Mouse (Mus musculus) CH12.LX (cell line): Measurements from ENCODE around the gene Gdf15. TPM values are rescaled to one million over a fixed set of nuclear protein-coding genes. Genes with fewer than 3 reads are reported as not detected.

Source experiments
- DNase-seq: peaks from one replicate; pipeline ENCODE4 v3.0.0-alpha.2; 2013; ENCODE audit errors: extremely low read depth
- H3K27ac ChIP-seq: 2 replicates; pipeline ENCODE4 v1.5.1; 2012; ENCODE audit warnings: low read depth, mild to moderate bottlenecking, control low read depth, moderate library complexity; ENCODE audit not compliant: insufficient read depth
- H3K27me3 ChIP-seq: replicated peaks from 2 replicates; pipeline ENCODE3; 2012; ENCODE audit warnings: inconsistent platforms
- H3K36me3 ChIP-seq, 2 experiments: replicated peaks in 1 of 2; 2 replicates each; pipeline versions ENCODE3 to v1.6.1; 2012; ENCODE audit warnings: inconsistent platforms in 1 of 2, low read length in 1 of 2, mild to moderate bottlenecking in 1 of 2, mixed read lengths in 1 of 2, moderate library complexity in 1 of 2; ENCODE audit not compliant: control insufficient read depth in 1 of 2, insufficient read depth in 1 of 2
- H3K4me1 ChIP-seq, 2 experiments: 2 replicates each; pipeline ENCODE4 v1.6.1; 2012; ENCODE audit warnings: inconsistent platforms in 1 of 2, moderate library complexity in 1 of 2; ENCODE audit not compliant: insufficient read depth in 2 of 2, control insufficient read depth in 1 of 2
- H3K4me2 ChIP-seq: 2 replicates; pipeline ENCODE4 v1.6.1; 2012; ENCODE audit warnings: low read depth, mild to moderate bottlenecking, control low read depth; ENCODE audit not compliant: poor library complexity, insufficient read depth, severe bottlenecking
- H3K4me3 ChIP-seq, 3 experiments: fragments of 150-350 bp in 1 of 3; sonication (generic) in 1 of 3; replicated peaks in 1 of 3; 2 replicates each; pipeline versions ENCODE3 to v1.5.1; 2011 to 2012; ENCODE audit warnings: low read depth in 2 of 3, low read length in 2 of 3, mild to moderate bottlenecking in 2 of 3, moderate library complexity in 2 of 3, control low read depth in 1 of 3, improper control_type of control experiment in 1 of 3, inconsistent platforms in 1 of 3, mixed read lengths in 1 of 3; ENCODE audit not compliant: poor library complexity in 1 of 3
- H3K79me2 ChIP-seq: replicated peaks from 2 replicates; pipeline ENCODE4 v1.6.1; 2012; ENCODE audit warnings: mild to moderate bottlenecking, moderate library complexity; ENCODE audit not compliant: control insufficient read depth, poor library complexity, insufficient read depth, severe bottlenecking; ENCODE audit errors: extremely low read depth
- H3K9ac ChIP-seq: 2 replicates; pipeline ENCODE4 v1.6.1; 2012; ENCODE audit warnings: low read depth, mild to moderate bottlenecking, control low read depth, moderate library complexity; ENCODE audit not compliant: insufficient read depth
- H3K9me3 ChIP-seq: replicated peaks from 2 replicates; pipeline ENCODE3; 2012; ENCODE audit warnings: low read length, inconsistent platforms, mixed read lengths
- BHLHE40 ChIP-seq: IDR thresholded peaks from 2 replicates; pipeline ENCODE4 v1.6.1; 2011; ENCODE audit warnings: mild to moderate bottlenecking, low read depth, low read length, improper control_type of control experiment
- CHD1 ChIP-seq: IDR thresholded peaks from 2 replicates; pipeline ENCODE4 v1.6.1; 2012; ENCODE audit warnings: low read depth, low read length, improper control_type of control experiment, inconsistent platforms
- CHD2 ChIP-seq: IDR thresholded peaks from 2 replicates; pipeline ENCODE4 v1.6.1; 2011; ENCODE audit warnings: low read length, improper control_type of control experiment
- CTCF ChIP-seq, 2 experiments: IDR thresholded peaks in 1 of 2; conservative IDR thresholded peaks in 1 of 2; 2 replicates each; pipeline ENCODE4 v1.5.1; 2011 to 2012; ENCODE audit warnings: low read depth in 2 of 2, low read length in 2 of 2, improper control_type of control experiment in 1 of 2, inconsistent platforms in 1 of 2, mild to moderate bottlenecking in 1 of 2, moderate library complexity in 1 of 2
- E2F4 ChIP-seq: IDR thresholded peaks from 2 replicates; pipeline ENCODE4 v1.6.1; 2011; ENCODE audit warnings: low read depth, low read length, improper control_type of control experiment; ENCODE audit not compliant: insufficient replicate concordance
- ELF1 ChIP-seq: IDR thresholded peaks from 2 replicates; pipeline ENCODE4 v1.6.1; 2014; ENCODE audit warnings: low read depth, mild to moderate bottlenecking, inconsistent platforms, low read length, improper control_type of control experiment
- EP300 ChIP-seq: IDR thresholded peaks from 2 replicates; pipeline ENCODE4 v1.6.1; 2011; ENCODE audit warnings: low read length, improper control_type of control experiment
- ETS1 ChIP-seq: conservative IDR thresholded peaks from 2 replicates; pipeline ENCODE4 v1.6.1; 2012; ENCODE audit warnings: low read depth, mild to moderate bottlenecking, inconsistent platforms, low read length, improper control_type of control experiment, moderate library complexity
- GABPA ChIP-seq: IDR thresholded peaks from 2 replicates; pipeline ENCODE4 v1.6.1; 2012; ENCODE audit warnings: low read depth, low read length, improper control_type of control experiment, inconsistent platforms; ENCODE audit not compliant: insufficient replicate concordance
- HCFC1 ChIP-seq: IDR thresholded peaks from 2 replicates; pipeline ENCODE4 v1.6.1; 2012; ENCODE audit warnings: low read depth, mild to moderate bottlenecking, inconsistent platforms, low read length, improper control_type of control experiment
- IRF4 ChIP-seq: IDR thresholded peaks from 2 replicates; pipeline ENCODE4 v1.6.1; 2014; ENCODE audit warnings: low read depth, mild to moderate bottlenecking, inconsistent platforms, low read length, improper control_type of control experiment
- JUN ChIP-seq: IDR thresholded peaks from 2 replicates; pipeline ENCODE4 v1.6.1; 2011; ENCODE audit warnings: low read depth, mild to moderate bottlenecking, low read length, improper control_type of control experiment, moderate library complexity; ENCODE audit not compliant: insufficient read depth
- JUND ChIP-seq: conservative IDR thresholded peaks from 2 replicates; pipeline ENCODE4 v1.6.1; 2011; ENCODE audit warnings: low read depth, low read length, improper control_type of control experiment
- KAT2A ChIP-seq: IDR thresholded peaks from 2 replicates; pipeline ENCODE4 v1.6.1; 2012; ENCODE audit warnings: low read length, improper control_type of control experiment, inconsistent platforms; ENCODE audit not compliant: insufficient replicate concordance
- MAFK ChIP-seq: IDR thresholded peaks from 2 replicates; pipeline ENCODE4 v1.6.1; 2011; ENCODE audit warnings: low read length, improper control_type of control experiment; ENCODE audit not compliant: insufficient replicate concordance
- MAX ChIP-seq: IDR thresholded peaks from 2 replicates; pipeline ENCODE4 v1.6.1; 2011; ENCODE audit warnings: low read length, improper control_type of control experiment
- MAZ ChIP-seq: IDR thresholded peaks from 2 replicates; pipeline ENCODE4 v1.6.1; 2012; ENCODE audit warnings: low read depth, mild to moderate bottlenecking, inconsistent platforms, low read length, improper control_type of control experiment, moderate library complexity
- MEF2A ChIP-seq: IDR thresholded peaks from 2 replicates; pipeline ENCODE4 v1.6.1; 2014; ENCODE audit warnings: low read depth, mild to moderate bottlenecking, inconsistent platforms, low read length, improper control_type of control experiment, borderline replicate concordance
- MXI1 ChIP-seq: IDR thresholded peaks from 2 replicates; pipeline ENCODE4 v1.6.1; 2011; ENCODE audit warnings: mild to moderate bottlenecking, low read depth, low read length, improper control_type of control experiment
- MYC ChIP-seq: IDR thresholded peaks from 2 replicates; pipeline ENCODE4 v1.6.1; 2011; ENCODE audit warnings: low read depth, mild to moderate bottlenecking, improper control_type of control experiment, low read length
- NELFE ChIP-seq: IDR thresholded peaks from 2 replicates; pipeline ENCODE4 v1.6.1; 2011; ENCODE audit warnings: low read depth, low read length, improper control_type of control experiment
- NRF1 ChIP-seq: IDR thresholded peaks from 2 replicates; pipeline ENCODE4 v1.6.1; 2014; ENCODE audit warnings: low read depth, mild to moderate bottlenecking, inconsistent platforms, low read length, improper control_type of control experiment, moderate library complexity
- PAX5 ChIP-seq: IDR thresholded peaks from 2 replicates; pipeline ENCODE4 v1.6.1; 2012; ENCODE audit warnings: low read length, inconsistent platforms, mixed read lengths
- POLR2A ChIP-seq: IDR thresholded peaks from 2 replicates; pipeline ENCODE4 v1.6.1; 2011; ENCODE audit warnings: low read depth, mild to moderate bottlenecking, improper control_type of control experiment, low read length
- POLR2AphosphoS2 ChIP-seq: IDR thresholded peaks from 2 replicates; pipeline ENCODE4 v1.6.1; 2011; ENCODE audit warnings: low read depth, low read length, improper control_type of control experiment
- RAD21 ChIP-seq: IDR thresholded peaks from 2 replicates; pipeline ENCODE4 v1.6.1; 2011; ENCODE audit warnings: low read depth, mild to moderate bottlenecking, low read length, improper control_type of control experiment, moderate library complexity
- RCOR1 ChIP-seq: conservative IDR thresholded peaks from 2 replicates; pipeline ENCODE4 v1.6.1; 2012; ENCODE audit warnings: low read depth, mild to moderate bottlenecking, inconsistent platforms, low read length, improper control_type of control experiment
- SIN3A ChIP-seq: IDR thresholded peaks from 2 replicates; pipeline ENCODE4 v1.6.1; 2012; ENCODE audit warnings: low read length, improper control_type of control experiment, inconsistent platforms
- SMC3 ChIP-seq: IDR thresholded peaks from 2 replicates; pipeline ENCODE4 v1.6.1; 2011; ENCODE audit warnings: low read depth, low read length, improper control_type of control experiment
- TBP ChIP-seq: conservative IDR thresholded peaks from 2 replicates; pipeline ENCODE4 v1.6.1; 2011; ENCODE audit warnings: low read depth, low read length, improper control_type of control experiment
- TCF12 ChIP-seq: IDR thresholded peaks from 2 replicates; pipeline ENCODE4 v1.6.1; 2014; ENCODE audit warnings: low read depth, mild to moderate bottlenecking, inconsistent platforms, low read length, improper control_type of control experiment
- UBTF ChIP-seq: IDR thresholded peaks from 2 replicates; pipeline ENCODE4 v1.6.1; 2012; ENCODE audit warnings: low read depth, mild to moderate bottlenecking, inconsistent platforms, low read length, improper control_type of control experiment, moderate library complexity
- USF1 ChIP-seq: IDR thresholded peaks from 2 replicates; pipeline ENCODE4 v1.6.1; 2014; ENCODE audit warnings: low read depth, mild to moderate bottlenecking, inconsistent platforms, low read length, improper control_type of control experiment
- USF2 ChIP-seq: conservative IDR thresholded peaks from 2 replicates; pipeline ENCODE4 v1.6.1; 2011; ENCODE audit warnings: low read depth, low read length, improper control_type of control experiment
- ZC3H11A ChIP-seq: IDR thresholded peaks from 2 replicates; pipeline ENCODE4 v1.6.1; 2012; ENCODE audit warnings: low read depth, mild to moderate bottlenecking, inconsistent platforms, low read length, improper control_type of control experiment
- ZKSCAN1 ChIP-seq: IDR thresholded peaks from 2 replicates; pipeline ENCODE4 v1.6.1; 2012; ENCODE audit warnings: low read depth, inconsistent platforms, low read length, improper control_type of control experiment, borderline replicate concordance
- ZMIZ1 ChIP-seq: IDR thresholded peaks from 2 replicates; pipeline ENCODE4 v1.6.1; 2012; ENCODE audit warnings: low read depth, mild to moderate bottlenecking, inconsistent platforms, low read length, improper control_type of control experiment
- dilution Hi-C: fragments of 300-500 bp; cut with MboI; formaldehyde crosslinking; loops from 2 replicates; pipeline ENCODE4 v1.14.3; 2020; ENCODE audit warnings: low sequenced_read_pairs; ENCODE audit not compliant: extremely low pct_unique_long_range_greater_than_20kb, extremely low pct_ligation_motif_present
- in situ Hi-C: fragments of 300-500 bp; cut with MboI; formaldehyde crosslinking; loops from 3 replicates; pipeline ENCODE4 v1.14.3; 2019; ENCODE audit warnings: low sequenced_read_pairs, low pct_ligation_motif_present, low pct_unique_long_range_greater_than_20kb, mixed read lengths
- polyA plus RNA-seq: library from polyadenylated mRNA; unstranded; fragments of >175 nt; gene quantifications from 2 replicates; pipeline ENCODE4 v1.2.1, GENCODE M21; 2012; ENCODE audit warnings: low read depth; ENCODE audit not compliant: insufficient read length
- total RNA-seq, 2 experiments: library from RNA; depleted of rRNA; stranded (reverse); fragments of 300-350 nt in 1 of 2; fragments of >200 nt in 1 of 2; gene quantifications; 2 replicates each; pipeline ENCODE4 v1.2.3; 2012 to 2014

Gdf15 gene
- total and polyA plus RNA-seq, 3 experiments, result 0.16 to 0.21 TPM; not detected in 1

DNA sequence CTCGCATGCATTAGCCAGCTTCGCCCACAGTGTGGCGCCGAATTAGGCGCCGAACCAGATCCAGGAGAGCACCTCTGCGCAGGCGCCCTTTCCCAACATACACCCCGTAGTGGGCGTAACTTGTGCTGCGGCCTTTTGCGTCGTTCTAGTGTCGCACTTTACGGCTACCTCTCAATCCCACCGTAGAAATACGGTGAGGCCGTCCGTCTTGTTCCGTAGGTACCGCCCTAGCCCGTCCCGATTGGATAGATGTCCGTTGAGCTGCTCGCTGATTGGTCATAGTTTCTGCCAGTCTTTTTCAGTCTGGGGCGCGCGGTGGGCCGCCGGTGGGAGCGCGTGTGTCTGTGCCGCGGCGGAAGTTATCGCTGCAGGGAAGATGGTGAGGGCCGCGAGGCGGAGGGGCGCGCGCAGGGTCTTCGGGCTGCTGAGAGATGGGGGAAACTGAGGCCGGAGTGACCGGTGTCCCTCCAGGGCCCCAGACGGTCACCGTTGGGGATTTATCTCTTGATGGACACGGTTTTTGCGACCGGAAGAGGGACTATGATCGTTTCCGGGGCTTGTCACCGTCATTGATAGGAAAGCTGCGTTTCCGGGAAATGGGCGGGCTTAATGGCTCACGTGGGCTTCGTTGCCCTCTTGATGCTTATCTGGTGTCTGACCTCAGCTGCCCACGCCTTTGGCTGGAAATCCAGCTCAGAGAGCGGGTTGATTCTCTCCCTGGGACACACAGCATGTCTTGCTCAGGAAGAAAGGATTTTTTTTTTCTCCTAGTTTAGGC lies 41.0 kb upstream of the Gdf15 start, which contains the start of gene Lsm4:
Gene Lsm4, plus strand, starts transcription at position 170 of the 778 bp plus-strand sequence.
- in situ Hi-C loops (no loop called here), dilution Hi-C loops (no loop called here)
- Histone ChIP-seq H3K27ac (peak within 1 kb of the TSS; percentile 75), H3K4me2 (peak within 1 kb of the TSS; percentile 69), H3K4me3 (peak within 1 kb of the TSS; percentile 65 to 72 (median 67)), H3K36me3 (peaks cover 19% of the 10 kb centered on the region in 2 experiments), H3K9me3 (no peaks in the 10 kb centered on the region), H3K79me2 (peaks cover 16% of the 10 kb centered on the region), H3K9ac (peak within 1 kb of the TSS; percentile 91), H3K4me1 (peaks cover 29 to 53% of the 10 kb centered on the region in 2 experiments), H3K27me3 (no peaks in the 10 kb centered on the region)
- TF ChIP-seq PAX5 (no peak), CHD2 (peak; percentile 92), NRF1 (peak; percentile 95), SIN3A (peak; percentile 74), HCFC1 (peak; percentile 80), SMC3 (peak; percentile 95), RCOR1 (no peak), BHLHE40 (peak; percentile 74), ZC3H11A (peak; percentile 26; the same call in 1 of the 2 replicates), NELFE (peak; percentile 88), MYC (peak; percentile 86), ZMIZ1 (peak; percentile 84), MEF2A (peak; percentile 48; the same call in 1 of the 2 replicates), CTCF (conservative IDR thresholded peaks at IDR 0.05 in 1 of 2, IDR thresholded peaks at IDR 0.05 in 1 of 2; ENCODE audit: low read depth in 2 of 2, low read length in 2 of 2) (peak in 1 of 2 experiments; percentile 87; a peak in 2 of 4 replicates), ELF1 (peak; percentile 87), JUND (no peak), MXI1 (peak; percentile 95), E2F4 (peak; percentile 54; the same call in 1 of the 2 replicates), ZKSCAN1 (no peak), EP300 (no peak), MAX (peak; percentile 84), TBP (peak; percentile 93), USF2 (peak; percentile 87), CHD1 (no peak), GABPA (no peak; the same call in 1 of the 2 replicates), IRF4 (peak; percentile 5; the same call in 1 of the 2 replicates), UBTF (no peak), MAZ (0 out of 2 replicates have a peak, but pooled peaks have one; percentile 54), USF1 (peak; percentile 90), TCF12 (peak; percentile 66), POLR2A (peak; percentile 91), POLR2AphosphoS2 (peak; percentile 76; the same call in 1 of the 2 replicates), JUN (peak; percentile 19; the same call in 1 of the 2 replicates), ETS1 (peak; percentile 25; the same call in 1 of the 2 replicates), RAD21 (peak; percentile 70), MAFK (no peak), KAT2A (peak; percentile 85; the same call in 1 of the 2 replicates)
- DNase-seq, result peak; percentile 99
